Mouse (Mus musculus) C2C12 (cell line): ENCODE results near the gene Mfsd4a. TPM values are rescaled to one million over a fixed set of nuclear protein-coding genes. Genes with fewer than 3 reads are reported as not detected.

ENCODE experiments used
- H3K27me3 ChIP-seq: one replicate; pipeline ENCODE4 v1.6.1; 2011; ENCODE audit not compliant: control insufficient read depth, insufficient read depth, insufficient read length
- H3K36me3 ChIP-seq: one replicate; pipeline ENCODE4 v1.6.1; 2011; ENCODE audit not compliant: control insufficient read depth, insufficient read depth
- H3K4me3 ChIP-seq: one replicate; pipeline ENCODE4 v1.5.1; 2011; ENCODE audit warnings: mild to moderate bottlenecking, control low read depth; ENCODE audit not compliant: poor library complexity, insufficient read depth, severe bottlenecking
- H3K79me2 ChIP-seq: one replicate; pipeline ENCODE4 v1.6.1; 2011; ENCODE audit not compliant: control insufficient read depth, insufficient read depth
- H3K79me3 ChIP-seq: one replicate; pipeline ENCODE4 v1.6.1; 2011; ENCODE audit warnings: low read depth, control low read depth
- H3ac ChIP-seq: one replicate; pipeline ENCODE3; 2011; ENCODE audit warnings: low read depth; ENCODE audit not compliant: control insufficient read depth, insufficient read length
- CEBPB ChIP-seq: IDR thresholded peaks from one replicate; pipeline ENCODE4 v1.6.1; 2011; ENCODE audit warnings: low read depth, mild to moderate bottlenecking, control low read depth, moderate library complexity
- CTCF ChIP-seq: IDR thresholded peaks from one replicate; pipeline ENCODE4 v1.5.1; 2011; ENCODE audit not compliant: control insufficient read depth, insufficient read depth, insufficient read length
- FOSL1 ChIP-seq: IDR thresholded peaks from one replicate; pipeline ENCODE4 v1.8.0; 2011; ENCODE audit warnings: mild to moderate bottlenecking, low read length; ENCODE audit not compliant: poor library complexity, insufficient read depth, severe bottlenecking
- MAX ChIP-seq: IDR thresholded peaks from one replicate; pipeline ENCODE4 v1.6.1; 2011; ENCODE audit warnings: mild to moderate bottlenecking, control low read depth
- MYOD1 ChIP-seq: IDR thresholded peaks from one replicate; pipeline ENCODE4 v1.6.1; 2011; ENCODE audit warnings: low read depth; ENCODE audit not compliant: control insufficient read depth, insufficient read length
- MYOG ChIP-seq: IDR thresholded peaks from one replicate; pipeline ENCODE4 v1.6.1; 2011; ENCODE audit not compliant: control insufficient read depth, insufficient read length; ENCODE audit errors: extremely low read depth
- USF1 ChIP-seq: IDR thresholded peaks from one replicate; pipeline ENCODE4 v1.6.1; 2011; ENCODE audit warnings: low read depth, mild to moderate bottlenecking, control low read depth, moderate library complexity
- polyA plus RNA-seq: library from polyadenylated mRNA; unstranded; fragments of >200 nt; fragmentation: generic; extraction: Trizol; gene quantifications from one replicate; pipeline ENCODE4 v1.2.1, GENCODE M21; 2012; ENCODE audit warnings: missing spikeins

Gene Mfsd4a
- polyA plus RNA-seq, 1 experiment: 7.8 TPM

DNA sequence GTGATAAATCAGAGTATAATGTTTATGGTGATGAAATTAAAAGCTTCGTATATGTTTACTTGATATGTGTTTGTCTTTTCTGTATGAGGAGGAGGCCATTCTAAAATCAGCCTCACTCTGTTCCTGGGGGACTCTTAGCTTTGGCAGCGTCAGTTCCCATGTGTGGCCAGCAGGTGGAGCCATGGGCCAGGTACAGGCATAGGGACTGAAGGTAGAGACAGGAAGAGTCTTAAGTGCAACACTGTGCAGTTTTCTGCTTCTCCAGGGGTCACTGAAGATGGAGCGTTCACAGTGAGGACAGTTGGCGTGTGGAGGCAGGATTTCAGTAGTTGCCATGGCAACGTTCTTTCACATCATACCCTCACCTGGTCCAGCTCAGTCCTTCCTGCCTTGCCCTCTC, 85.0 kb downstream of the Mfsd4a start:
- Histone ChIP-seq H3K36me3 (no peaks in the 10 kb centered on the region), H3K4me3 (no peak overlapping the region), H3K27me3 (no peaks in the 10 kb centered on the region), H3ac (no peak overlapping the region), H3K79me2 (no peaks in the 10 kb centered on the region), H3K79me3 (no peaks in the 10 kb centered on the region)
- TF ChIP-seq USF1 (no peak), FOSL1 (no peak), MAX (no peak), MYOD1 (no peak), CEBPB (no peak), MYOG (no peak), CTCF (peak; percentile 77)

DNA sequence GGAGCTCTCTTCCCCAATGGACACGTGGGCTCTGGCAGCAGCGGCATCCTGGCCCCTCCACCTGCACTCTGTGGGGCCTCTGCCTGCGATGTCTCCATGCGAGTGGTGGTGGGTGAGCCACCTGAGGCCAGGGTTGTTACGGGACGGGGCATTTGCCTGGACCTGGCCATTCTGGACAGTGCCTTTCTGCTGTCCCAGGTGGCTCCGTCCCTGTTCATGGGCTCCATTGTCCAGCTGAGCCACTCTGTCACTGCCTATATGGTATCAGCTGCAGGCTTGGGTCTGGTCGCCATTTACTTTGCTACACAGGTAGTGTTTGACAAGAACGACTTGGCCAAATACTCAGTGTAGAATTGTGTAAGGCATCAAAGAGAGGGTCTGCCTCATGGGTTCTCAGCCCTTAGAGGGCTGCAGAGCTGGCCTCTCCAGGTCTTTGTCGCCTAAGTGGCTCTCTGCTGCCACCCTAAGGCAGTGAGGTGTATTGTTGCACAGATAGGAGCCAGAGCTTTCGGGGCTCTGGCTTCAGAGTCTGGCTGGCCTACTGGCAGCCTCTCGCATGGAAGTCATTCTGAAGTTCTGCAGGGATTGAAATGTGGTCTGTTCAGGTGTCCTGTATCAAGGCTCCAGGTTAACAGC, 86.4 kb downstream of the Mfsd4a start:
- TF ChIP-seq FOSL1 (no peak), USF1 (no peak), CTCF (peak; percentile 64), MYOG (no peak), CEBPB (no peak)
- no peak overlapping the region for H3ac ChIP-seq
- H3K79me2 ChIP-seq: no peaks in the 10 kb centered on the region
- H3K36me3 ChIP-seq: no peaks in the 10 kb centered on the region
- H3K79me3 ChIP-seq: no peaks in the 10 kb centered on the region
- H3K27me3 ChIP-seq: peaks cover 10% of the 10 kb centered on the region
- no peak overlapping the region for H3K4me3 ChIP-seq

DNA sequence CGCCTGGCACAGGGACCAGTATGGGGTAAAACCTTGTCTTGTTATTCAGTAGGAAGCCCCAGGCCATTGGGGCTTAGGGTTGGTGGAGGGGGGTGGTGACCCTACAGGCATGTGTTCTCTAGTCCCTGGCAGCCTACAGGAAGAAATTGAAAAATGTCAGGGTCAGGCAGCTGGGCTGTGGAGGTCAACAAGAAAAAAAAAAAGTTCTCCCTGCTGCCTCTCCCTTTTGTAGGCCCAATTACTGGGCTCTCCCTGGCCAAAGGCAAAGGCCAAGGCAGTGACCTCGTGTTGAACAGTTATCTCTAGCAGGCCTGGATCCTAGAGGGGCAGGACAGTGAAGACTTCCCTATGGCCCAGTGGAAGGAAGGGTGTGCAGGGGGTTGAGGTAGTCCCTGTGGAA, 87.4 kb downstream of the Mfsd4a start:
- H3K79me2 ChIP-seq: no peaks in the 10 kb centered on the region
- no peaks in the 10 kb centered on the region for H3K79me3 ChIP-seq
- H3ac ChIP-seq: no peak overlapping the region
- no peaks in the 10 kb centered on the region for H3K36me3 ChIP-seq
- no peak for TF ChIP-seq MYOG
- no peak for TF ChIP-seq MAX
- TF ChIP-seq MYOD1: no peak
- TF ChIP-seq USF1: no peak
- TF ChIP-seq CEBPB: no peak
- no peak for TF ChIP-seq FOSL1
- TF ChIP-seq CTCF: no peak
- peaks cover 16% of the 10 kb centered on the region for H3K27me3 ChIP-seq
- H3K4me3 ChIP-seq: no peak overlapping the region

DNA sequence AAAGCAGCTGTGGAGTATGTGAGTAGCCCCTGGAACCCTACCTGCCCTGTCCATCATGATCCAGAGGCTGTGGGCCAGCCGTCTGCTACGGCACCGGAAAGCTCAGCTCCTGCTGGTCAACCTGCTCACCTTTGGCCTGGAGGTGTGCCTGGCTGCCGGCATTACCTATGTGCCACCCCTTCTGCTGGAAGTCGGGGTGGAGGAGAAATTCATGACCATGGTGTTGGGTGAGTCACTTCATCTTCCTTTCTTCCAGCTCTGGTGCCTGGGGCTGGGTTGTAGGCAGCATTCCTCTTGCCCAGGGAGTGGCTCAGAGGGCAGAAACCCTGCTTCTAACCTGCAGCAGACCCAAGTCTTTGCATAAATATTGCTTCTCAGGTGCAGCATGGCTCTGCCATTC, 91.0 kb downstream of the Mfsd4a start:
- TF ChIP-seq MAX: no peak
- TF ChIP-seq CTCF: no peak
- TF ChIP-seq MYOD1: no peak
- no peak for TF ChIP-seq USF1
- no peak for TF ChIP-seq FOSL1
- no peak for TF ChIP-seq MYOG
- TF ChIP-seq CEBPB: no peak
- H3ac ChIP-seq: no peak overlapping the region
- H3K79me3 ChIP-seq: no peaks in the 10 kb centered on the region
- H3K4me3 ChIP-seq: no peak overlapping the region
- no peaks in the 10 kb centered on the region for H3K79me2 ChIP-seq
- H3K27me3 ChIP-seq: peaks cover 39% of the 10 kb centered on the region
- H3K36me3 ChIP-seq: no peaks in the 10 kb centered on the region

DNA sequence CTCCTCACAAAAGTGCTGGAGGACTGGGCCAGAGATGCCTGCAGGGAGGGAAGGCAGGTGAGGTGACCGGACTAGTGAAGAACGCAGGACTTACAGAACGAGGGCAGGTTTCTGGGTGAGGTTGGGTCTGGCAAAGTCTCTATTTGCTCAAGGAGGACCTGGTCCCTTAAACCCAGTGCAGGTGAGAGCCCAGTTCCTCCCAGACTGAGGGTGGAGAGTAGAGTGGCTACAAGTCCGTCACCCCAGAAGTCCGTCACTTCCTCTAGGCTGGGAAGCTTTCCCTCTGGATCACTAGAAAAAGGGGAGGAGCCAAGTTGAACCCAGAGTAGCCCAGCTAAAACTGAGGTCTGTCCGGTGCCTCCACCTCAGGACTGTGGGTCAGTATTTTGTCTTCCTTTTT, 93.9 kb downstream of the Mfsd4a start:
- Histone ChIP-seq H3K4me3 (no peak overlapping the region), H3ac (no peak overlapping the region), H3K79me2 (no peaks in the 10 kb centered on the region), H3K27me3 (peaks cover 51% of the 10 kb centered on the region), H3K79me3 (no peaks in the 10 kb centered on the region), H3K36me3 (no peaks in the 10 kb centered on the region)
- TF ChIP-seq MYOD1 (no peak), MYOG (no peak), FOSL1 (no peak), CEBPB (no peak), CTCF (no peak), USF1 (no peak), MAX (no peak)

Other genes with a start within 250 kb of the Mfsd4a start
- gene Slc41a1, start 240.6 kb downstream of the Mfsd4a start, polyA plus RNA-seq: 6.7 TPM
- 3.7 TPM for gene Rab29, start 200.8 kb downstream of the Mfsd4a start, polyA plus RNA-seq
- 36.2 TPM for gene Nucks1, start 157.5 kb downstream of the Mfsd4a start, polyA plus RNA-seq
- 0.75 TPM for gene Slc45a3, start 105.1 kb downstream of the Mfsd4a start, polyA plus RNA-seq
- gene Elk4, start 60.5 kb downstream of the Mfsd4a start, polyA plus RNA-seq: 11.9 TPM
- 40.2 TPM for gene Cdk18, start 71.6 kb upstream of the Mfsd4a start, polyA plus RNA-seq
- 0.14 TPM for gene Lemd1, start 123.4 kb upstream of the Mfsd4a start, polyA plus RNA-seq
- 0.01 TPM for gene AC124108.1, start 123.4 kb upstream of the Mfsd4a start, polyA plus RNA-seq
- not detected for gene Gm10188, start 161.7 kb upstream of the Mfsd4a start, polyA plus RNA-seq
- 19.0 TPM for gene Klhdc8a, start 230.6 kb upstream of the Mfsd4a start, polyA plus RNA-seq
- 11.7 TPM for gene Nuak2, start 248.1 kb upstream of the Mfsd4a start, polyA plus RNA-seq